Mouse (Mus musculus) splenic B cell, adult 2 months (primary cell): ENCODE measurements around the gene Usp39.

Experiments
- DNase-seq: peaks from one replicate; pipeline ENCODE4 v3.0.0-alpha.2; 2011; ENCODE audit warnings: low read depth, low spot score
- H3K27me3 ChIP-seq: 2 replicates; pipeline ENCODE4 v1.6.1; 2012; ENCODE audit warnings: mild to moderate bottlenecking, low read length, moderate library complexity, mixed read lengths; ENCODE audit not compliant: control insufficient read depth, poor library complexity, insufficient read depth, severe bottlenecking
- H3K36me3 ChIP-seq: 2 replicates; pipeline ENCODE4 v1.6.1; 2012; ENCODE audit warnings: mild to moderate bottlenecking, low read length, moderate library complexity, mixed read lengths; ENCODE audit not compliant: control insufficient read depth, poor library complexity, insufficient read depth, severe bottlenecking

The Usp39 gene

DNA sequence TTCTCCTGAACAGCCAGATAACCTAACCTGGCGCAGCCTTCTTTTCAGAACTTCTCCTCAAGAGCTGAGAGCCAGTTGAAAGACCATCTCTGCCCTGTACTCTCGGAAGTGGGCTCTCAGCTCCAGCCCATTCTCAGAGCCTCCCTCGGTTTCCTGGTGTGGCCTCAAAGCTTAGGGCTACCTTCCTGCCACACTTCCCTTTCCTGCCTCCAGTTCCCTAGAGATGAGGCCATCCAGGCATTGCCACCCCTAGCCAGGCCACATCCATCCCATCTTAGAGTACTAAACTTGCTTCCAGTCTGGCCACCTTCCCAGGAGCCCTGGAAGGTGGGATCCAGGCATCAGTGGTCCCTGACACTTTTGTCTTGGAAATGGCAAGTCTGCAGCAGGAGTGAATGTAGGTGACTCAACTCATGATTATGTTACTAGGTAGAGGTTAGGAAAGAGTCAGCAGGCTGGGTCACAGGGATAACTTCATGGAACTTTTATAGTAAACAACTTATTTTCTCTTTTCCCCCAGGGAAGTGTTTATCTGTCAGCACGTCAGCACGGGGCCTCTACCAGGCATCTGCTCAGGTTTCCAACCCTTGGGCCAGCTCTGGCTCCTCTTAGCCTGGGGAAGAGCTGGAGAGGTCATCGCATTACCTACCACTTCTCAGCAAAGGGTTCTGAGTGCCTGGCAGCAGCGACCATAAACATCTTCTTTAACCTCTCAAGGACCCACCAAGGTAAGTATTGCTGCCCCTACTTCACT lies 34.6 kb upstream of the Usp39 start:
- no peak for DNase-seq
- H3K36me3 ChIP-seq = no peaks in the 10 kb centered on the region
- H3K27me3 ChIP-seq = no peaks in the 10 kb centered on the region

DNA sequence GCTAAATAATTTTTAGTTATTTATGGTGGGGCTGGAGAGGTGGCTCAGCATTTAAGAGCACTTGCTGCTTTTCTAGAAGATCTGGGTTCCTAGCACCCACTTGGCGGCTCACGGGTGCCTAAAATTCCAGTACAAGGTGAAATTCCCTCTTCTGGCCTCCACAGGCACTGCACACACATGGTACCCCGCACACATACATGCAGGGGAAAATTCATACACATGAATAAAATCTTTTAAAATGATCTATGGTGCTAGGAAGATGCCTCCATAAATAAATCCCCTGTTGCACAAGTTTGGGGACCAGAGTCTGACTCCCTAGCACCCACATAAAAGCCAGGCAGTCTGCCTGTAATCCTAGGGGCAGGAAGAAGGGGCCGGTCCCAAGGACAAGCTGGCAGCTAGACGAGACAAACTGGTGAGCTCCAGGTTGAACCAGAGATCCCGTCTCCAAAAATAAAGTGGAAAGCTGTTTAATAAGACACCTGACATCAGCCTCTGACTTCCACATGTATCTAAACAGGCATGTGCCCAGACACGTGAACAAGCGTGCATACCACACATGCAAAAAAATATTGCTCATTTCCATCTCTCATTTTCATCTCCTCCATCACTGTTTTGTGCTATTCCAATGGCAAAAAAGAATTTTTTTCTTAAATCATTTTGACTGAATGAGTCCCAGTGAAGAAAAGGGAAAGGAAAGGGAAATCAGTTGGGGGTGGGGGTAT lies 33.7 kb upstream of the Usp39 start:
- no peak for DNase-seq
- H3K27me3 ChIP-seq = no peaks in the 10 kb centered on the region
- H3K36me3 ChIP-seq = no peaks in the 10 kb centered on the region

DNA sequence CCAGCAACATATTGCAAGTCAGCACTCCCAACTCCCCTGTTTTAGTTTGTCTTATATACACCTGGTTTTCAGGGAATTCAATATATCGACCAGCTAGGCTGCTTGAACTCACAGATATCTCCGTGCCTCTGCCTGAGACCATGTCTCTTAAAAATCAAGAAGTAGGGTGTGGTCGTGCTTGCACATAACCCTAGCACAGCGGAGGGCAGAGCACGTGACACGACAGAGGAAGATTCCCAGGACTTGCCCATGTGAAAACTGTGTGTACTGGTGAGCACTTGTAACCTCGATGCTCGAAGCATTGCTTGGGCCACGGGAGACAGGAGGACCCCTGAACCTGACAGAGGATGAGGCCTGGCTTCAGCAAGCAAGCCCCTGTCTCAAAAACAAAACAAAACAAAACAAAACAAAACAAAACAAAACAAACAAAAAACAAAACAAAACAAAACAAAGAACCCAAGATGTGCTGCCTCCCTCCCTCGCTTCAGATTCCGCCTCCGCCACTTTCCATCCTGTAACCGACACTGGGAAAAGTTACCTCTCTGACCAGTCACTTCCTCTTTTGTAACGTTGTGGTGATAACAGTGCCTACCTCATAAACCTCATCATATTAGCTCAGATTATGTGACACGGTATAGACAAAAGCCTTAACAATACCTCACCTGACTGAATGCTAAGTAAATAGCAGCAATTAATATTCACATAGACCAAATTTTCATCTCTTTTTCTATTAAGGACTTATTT lies 30.0 kb upstream of the Usp39 start:
- no peaks in the 10 kb centered on the region for H3K36me3 ChIP-seq
- DNase-seq = peak; percentile 70
- H3K27me3 ChIP-seq = no peaks in the 10 kb centered on the region

DNA sequence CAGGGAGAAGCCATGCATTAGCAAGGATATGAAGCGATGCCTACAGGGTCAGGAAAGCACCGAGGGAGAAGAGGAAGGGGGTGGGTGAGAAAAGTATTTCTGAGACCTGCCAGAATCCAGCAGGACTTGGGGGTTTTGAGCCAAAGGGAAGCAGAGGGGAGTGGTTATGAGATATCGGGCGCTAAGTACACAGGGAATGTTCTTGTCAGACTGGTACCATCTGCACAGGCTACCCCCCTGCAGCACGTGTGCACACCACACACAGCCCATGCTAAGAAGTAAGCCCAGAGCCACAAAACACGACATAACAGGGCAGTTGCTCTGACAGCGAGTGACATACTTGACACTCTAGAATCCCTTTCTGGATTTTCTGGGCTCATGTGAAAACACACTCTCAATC lies 29.2 kb upstream of the Usp39 start:
- Histone ChIP-seq H3K36me3 (no peaks in the 10 kb centered on the region), H3K27me3 (no peaks in the 10 kb centered on the region)
- no peak for DNase-seq

DNA sequence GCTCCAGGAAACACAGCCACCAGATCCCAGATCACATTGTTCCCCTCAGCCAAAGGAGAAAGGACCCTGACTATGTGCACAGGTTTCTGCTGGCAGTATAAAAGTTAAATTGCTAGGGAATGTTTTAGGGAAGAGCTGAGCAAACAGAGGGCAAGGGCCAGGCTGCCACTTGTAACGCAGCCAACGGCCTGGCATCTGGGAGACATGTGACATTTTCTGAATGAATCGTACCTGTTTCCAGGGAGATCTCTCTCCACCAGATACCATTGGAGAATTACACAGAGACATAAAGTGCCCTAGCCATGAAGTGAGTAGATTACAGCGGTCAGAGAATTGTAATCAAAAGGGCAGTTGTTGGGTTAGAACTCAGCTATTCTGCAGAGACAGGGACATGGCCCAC lies 28.2 kb upstream of the Usp39 start:
- DNase-seq = no peak
- Histone ChIP-seq H3K27me3 (no peaks in the 10 kb centered on the region), H3K36me3 (no peaks in the 10 kb centered on the region)

DNA sequence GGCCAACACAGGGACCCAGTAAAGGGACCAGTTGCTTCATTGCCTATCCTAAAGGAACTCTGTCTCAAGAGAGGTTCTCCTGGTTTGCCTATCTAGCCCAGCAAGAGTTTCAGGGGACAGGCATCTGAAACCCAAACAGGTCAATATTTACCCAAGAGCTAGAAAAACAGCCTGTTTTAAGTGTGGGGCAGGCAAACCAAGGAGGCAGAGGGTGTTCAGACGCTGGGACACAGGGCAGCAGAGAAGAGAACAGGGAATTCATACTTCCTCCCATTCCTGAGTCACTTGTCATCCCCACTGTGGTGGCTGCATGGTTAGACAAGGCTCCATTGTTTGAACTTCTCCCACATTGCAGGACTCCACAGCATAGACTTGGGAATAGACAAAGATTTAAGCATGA lies 26.6 kb upstream of the Usp39 start:
- Histone ChIP-seq H3K27me3 (no peaks in the 10 kb centered on the region), H3K36me3 (no peaks in the 10 kb centered on the region)
- no peak for DNase-seq

DNA sequence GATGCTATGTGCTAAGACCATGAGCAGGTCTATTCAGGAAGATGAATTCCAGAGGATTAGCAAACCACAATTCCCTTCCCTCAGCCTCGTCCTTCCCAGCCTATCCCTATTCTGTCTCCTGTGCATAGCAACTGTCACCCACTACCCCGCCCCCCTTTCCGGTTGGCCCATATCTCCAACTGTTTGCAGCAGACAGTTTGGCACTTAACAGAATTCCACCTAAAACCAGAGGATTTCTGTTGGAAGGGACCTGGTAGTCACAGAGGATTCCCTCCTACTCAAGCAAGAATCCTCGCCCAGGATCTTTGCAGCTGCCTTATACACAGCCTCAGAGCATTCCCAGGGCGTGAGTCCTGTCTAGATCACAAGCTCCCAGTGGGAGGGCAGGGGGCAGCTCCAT lies 26.2 kb upstream of the Usp39 start:
- H3K27me3 ChIP-seq = no peaks in the 10 kb centered on the region
- DNase-seq = no peak
- no peaks in the 10 kb centered on the region for H3K36me3 ChIP-seq

DNA sequence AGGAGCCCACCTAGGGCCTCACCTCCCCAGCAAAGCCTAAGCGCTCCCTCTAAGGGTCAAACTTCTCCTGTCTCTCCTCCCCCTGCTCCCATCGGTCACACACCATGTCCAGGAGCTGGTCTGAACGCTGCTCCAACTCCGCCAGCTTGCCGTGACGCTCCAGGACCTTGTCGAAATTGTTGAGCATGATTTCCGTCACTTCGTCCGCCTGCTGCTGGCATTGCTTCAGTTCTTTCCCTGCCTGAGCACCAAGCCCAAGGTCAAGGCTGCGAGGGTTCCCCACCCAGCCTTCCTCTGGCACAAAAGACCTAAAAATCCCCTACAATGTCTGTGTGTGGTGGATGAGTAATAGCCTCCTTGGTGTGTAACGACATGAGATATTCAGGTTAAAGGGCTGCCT lies 25.1 kb upstream of the Usp39 start:
- H3K27me3 ChIP-seq = no peaks in the 10 kb centered on the region
- no peak for DNase-seq
- H3K36me3 ChIP-seq = no peaks in the 10 kb centered on the region

DNA sequence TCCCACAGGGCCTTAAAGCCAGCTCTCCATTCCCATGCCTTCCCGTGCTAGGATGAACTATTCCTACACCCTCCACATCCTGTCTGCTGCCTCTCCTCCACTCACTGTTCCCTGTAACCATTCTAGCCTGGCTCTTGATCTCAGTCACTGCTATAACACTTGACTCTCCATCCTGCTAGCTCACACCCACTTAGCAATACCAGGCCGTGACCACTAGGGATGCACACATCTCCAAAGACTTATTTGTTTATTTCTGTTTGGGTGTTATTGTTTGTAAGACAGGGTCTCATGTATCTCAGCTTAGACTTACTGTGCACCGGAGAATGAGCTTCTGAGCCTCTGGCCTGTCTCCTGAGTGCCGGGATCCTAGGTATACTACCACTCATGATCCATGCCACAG lies 24.6 kb upstream of the Usp39 start:
- DNase-seq = no peak
- H3K27me3 ChIP-seq = no peaks in the 10 kb centered on the region
- no peaks in the 10 kb centered on the region for H3K36me3 ChIP-seq

DNA sequence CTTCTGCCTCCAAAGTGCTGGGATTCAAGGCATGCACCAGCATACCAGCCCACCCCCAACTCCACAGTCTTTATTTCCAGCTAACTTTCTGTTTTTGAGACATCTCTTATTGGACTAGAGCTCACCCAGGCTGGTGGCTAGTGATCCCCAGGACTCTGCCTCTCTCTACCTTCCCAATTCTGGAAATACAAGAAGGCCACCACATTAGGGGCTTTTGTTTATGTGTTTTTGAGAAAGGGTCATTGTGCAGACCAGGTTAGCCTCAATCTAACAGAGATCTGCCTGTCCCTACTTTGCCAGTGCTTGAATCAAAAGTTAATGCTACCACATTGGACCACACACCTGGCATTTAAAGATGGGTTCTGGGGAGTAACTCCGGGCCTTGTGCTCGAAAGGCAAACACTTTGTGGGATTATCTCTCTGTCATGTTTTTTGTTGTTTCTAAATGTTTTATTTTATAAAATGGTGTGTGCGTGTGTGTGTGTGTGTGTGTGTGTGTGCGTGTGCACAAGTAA lies 22.5 kb upstream of the Usp39 start:
- H3K27me3 ChIP-seq = no peaks in the 10 kb centered on the region
- no peak for DNase-seq
- H3K36me3 ChIP-seq = no peaks in the 10 kb centered on the region

DNA sequence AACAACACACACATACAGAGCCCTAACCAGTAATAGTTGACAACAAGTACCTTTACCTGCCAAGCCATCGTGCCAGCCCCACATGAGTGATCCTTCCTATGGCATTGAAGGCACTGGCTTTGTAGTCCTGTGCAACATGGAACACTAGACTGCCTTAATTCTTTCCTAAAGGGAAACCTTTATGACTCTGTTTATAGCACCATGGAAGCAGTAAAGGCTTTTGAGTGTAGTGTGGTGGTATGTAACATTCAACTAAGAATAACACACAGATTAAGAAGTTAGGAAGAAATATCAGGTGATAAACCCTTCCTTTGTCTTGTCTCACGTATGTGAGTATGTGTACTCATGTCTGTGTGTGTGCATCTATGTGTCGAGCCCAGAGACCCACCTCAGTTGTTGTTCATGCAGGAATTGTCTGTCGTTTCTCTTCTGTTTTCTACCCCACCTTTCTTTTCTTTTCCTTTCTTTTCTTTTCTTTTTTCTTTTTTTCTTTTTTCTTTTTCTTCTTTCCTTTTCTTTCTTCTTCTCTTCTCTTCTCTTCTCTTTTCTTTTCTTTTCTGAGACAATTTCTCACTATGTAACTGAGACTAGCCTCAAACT lies 22.0 kb upstream of the Usp39 start, which contains the start of gene Rnf181:
Gene Rnf181, minus strand, starts transcription at position 113 of the 600 bp plus-strand sequence.
- no peaks in the 10 kb centered on the region for H3K27me3 ChIP-seq

DNA sequence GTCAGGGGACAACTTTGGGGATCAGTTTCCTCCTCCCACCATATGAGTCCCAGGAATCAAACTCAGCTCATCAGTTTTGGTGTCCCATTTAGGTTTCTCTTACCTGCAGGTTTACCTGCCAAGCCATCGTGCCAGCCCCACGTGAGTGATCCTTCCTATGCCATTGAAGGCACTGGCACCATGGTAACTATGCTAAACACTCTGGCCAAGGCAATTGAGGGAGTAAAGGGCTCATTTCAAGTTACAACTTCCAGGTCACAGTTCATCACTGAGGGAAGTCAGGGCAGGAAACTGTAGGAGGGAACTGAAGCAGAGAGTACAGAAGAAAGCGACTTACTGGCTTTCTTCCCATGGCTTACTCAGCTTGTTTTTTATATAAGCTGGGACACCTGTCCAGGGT lies 21.3 kb upstream of the Usp39 start:
- Histone ChIP-seq H3K36me3 (no peaks in the 10 kb centered on the region; the same call in 1 of the 2 replicates), H3K27me3 (no peaks in the 10 kb centered on the region)
- no peak for DNase-seq

More for the DNA sequence above, 22.0 kb upstream of the Usp39 start, which contains the start of gene Rnf181:
- no peaks in the 10 kb centered on the region for H3K36me3 ChIP-seq
- DNase-seq = no peak

DNA sequence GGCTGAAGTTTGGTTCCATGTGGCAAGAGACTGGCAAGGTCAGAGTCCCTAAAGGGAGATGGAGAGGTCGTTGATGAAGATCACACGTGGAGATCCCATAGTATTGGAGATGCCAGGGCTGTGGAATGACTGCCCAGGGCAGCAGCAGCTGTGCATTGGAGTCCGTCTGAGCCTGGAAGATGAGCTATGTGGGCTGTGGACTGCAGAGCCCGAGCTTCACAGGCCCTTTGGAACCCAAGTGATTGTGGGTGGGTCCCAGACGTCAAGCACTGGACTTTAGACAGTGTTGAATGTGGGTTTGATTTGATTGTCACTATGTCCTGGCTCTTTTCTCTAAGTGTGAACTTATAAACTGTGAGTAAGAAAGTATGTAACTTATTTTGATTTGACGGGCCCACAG lies 20.0 kb upstream of the Usp39 start:
- H3K27me3 ChIP-seq = no peaks in the 10 kb centered on the region

DNA sequence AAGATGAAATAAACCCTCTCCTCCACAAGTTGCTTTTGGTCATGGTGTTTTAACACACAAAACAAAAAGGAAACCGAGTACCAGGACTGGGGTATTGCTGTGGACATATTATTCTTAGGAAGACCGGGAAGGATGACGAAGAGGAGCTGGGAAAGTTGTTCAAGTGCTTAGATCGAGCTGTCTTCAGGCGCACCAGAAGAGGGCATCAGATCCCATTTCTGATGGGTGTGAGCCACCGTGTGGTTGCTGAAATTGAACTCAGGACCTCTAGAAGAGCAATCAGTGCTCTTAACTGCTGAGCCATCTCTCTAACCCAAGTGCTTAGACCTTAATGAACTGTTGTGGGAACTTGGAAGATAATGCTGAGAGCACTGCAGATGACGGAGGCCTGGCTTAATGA lies 19.0 kb upstream of the Usp39 start:
- peak; percentile 33 for DNase-seq
- Histone ChIP-seq H3K27me3 (no peaks in the 10 kb centered on the region), H3K36me3 (peaks cover 2% of the 10 kb centered on the region; the same call in 1 of the 2 replicates)

More for the DNA sequence above, 20.0 kb upstream of the Usp39 start:
- DNase-seq = no peak
- H3K36me3 ChIP-seq = no peaks in the 10 kb centered on the region; the same call in 1 of the 2 replicates
